In genomic region chr5:111529096-111529495, GRCm38 (mm10) we compare ENCODE assay signal across 10 mouse cellular contexts.
DNase-seq lines count a peak whose midpoint lies in the region.
"Had no signal": no experiment of that assay in that cellular context is flagged by ENCODE, and none has a peak within 500 bp of the region (broad histone marks: within the 10 kb centered on the region; RNA-seq: fewer than 3 reads in every experiment).

No protein-coding gene starts in this region.

- intact Hi-C loops in gastrocnemius, postnatal 14 days (cut with DNase I; ENCODE audit: low total_unique reads): no loop called here
- intact Hi-C loops in gastrocnemius, postnatal 36 days (cut with DNase I): no loop called here

- peaks cover 68% of the 10 kb centered on the region for H3K4me1 ChIP-seq in limb, embryonic 10.5 days

- WGBS in limb, embryonic 10.5 days: 23% methylated on average over 9 of the region's 9 CpGs

- DNase-seq in gastrocnemius, postnatal 14 days: peak; percentile 44
- DNase-seq in gastrocnemius, postnatal 36 days: no peak
- DNase-seq in testis, postnatal 10 days (ENCODE audit: low spot score): peak; percentile 76
- no peak for DNase-seq in testis, postnatal 14 days (ENCODE audit: low spot score)
- DNase-seq in limb, embryonic 10.5 days (ENCODE audit: low spot score): no peak
- no peak for DNase-seq in layer of hippocampus, postnatal 36 days
- no peak for DNase-seq in urinary bladder, adult 18-20 months (ENCODE audit: low spot score in 2 of 2)
- DNase-seq in kidney, adult 18-20 months: no peak

- H3K27ac ChIP-seq in limb, embryonic 10.5 days: peak overlapping the region; percentile 85
- H3K27ac ChIP-seq: macrophage; stomach, embryonic 15.5 days had no signal

- H3K4me3 ChIP-seq in limb, embryonic 10.5 days: no peak overlapping the region
- H3K4me3 ChIP-seq: stomach, embryonic 15.5 days had no signal

- peaks cover 86% of the 10 kb centered on the region for H3K27me3 ChIP-seq in limb, embryonic 10.5 days (ENCODE audit: low read depth, poor library complexity, severe bottlenecking)
- H3K27me3 ChIP-seq: stomach, embryonic 15.5 days had no signal

- no peaks in the 10 kb centered on the region for H3K36me3 ChIP-seq in limb, embryonic 10.5 days
- H3K36me3 ChIP-seq: stomach, embryonic 15.5 days had no signal

- H3K9me3 ChIP-seq in limb, embryonic 10.5 days (replicated peaks): no peaks in the 10 kb centered on the region
- H3K9me3 ChIP-seq: stomach, embryonic 15.5 days had no signal

Comparison
In these comparisons a context has a peak if more than half of its experiments do, and no peak if none do; other contexts are left out.
1. DNase-seq: peak in gastrocnemius, postnatal 14 days (single experiment) and testis, postnatal 10 days (single experiment); none in gastrocnemius, postnatal 36 days (0 of 2), testis, postnatal 14 days (single experiment), limb, embryonic 10.5 days (single experiment), layer of hippocampus, postnatal 36 days (0 of 2), urinary bladder, adult 18-20 months (0 of 2) and kidney, adult 18-20 months (single experiment).